Mouse (Mus musculus) intestine, postnatal 0 days (tissue): ENCODE results near the gene Ccdc107. TPM values are rescaled to one million over a fixed set of nuclear protein-coding genes. Genes with fewer than 3 reads are reported as not detected.
A peak's percentile ranks its signal among the peaks of the same experiment; 100 is the strongest.

Source experiments
- ATAC-seq: fragments of 200-750 bp; cut with Nextera tagmentation; 2 replicates; pipeline ENCODE4 v1.8.0; 2017; ENCODE audit warnings: mild to moderate bottlenecking, moderate TSS enrichment, moderate library complexity
- H3K27ac ChIP-seq: fragments of 300-500 bp; sonication (generic); 2 replicates; pipeline ENCODE4 v1.5.1; 2014; ENCODE audit warnings: mild to moderate bottlenecking, low read depth, low read length, moderate library complexity
- H3K27me3 ChIP-seq: fragments of 300-500 bp; sonication (generic); replicated peaks from 2 replicates; pipeline ENCODE4 v1.6.1; 2014; ENCODE audit warnings: low read length, mixed read lengths; ENCODE audit not compliant: control insufficient read depth, insufficient read depth
- H3K36me3 ChIP-seq: fragments of 300-500 bp; sonication (generic); 2 replicates; pipeline ENCODE4 v1.6.1; 2014; ENCODE audit warnings: mild to moderate bottlenecking, moderate library complexity; ENCODE audit not compliant: control insufficient read depth, insufficient read depth
- H3K4me1 ChIP-seq: fragments of 300-500 bp; sonication (generic); replicated peaks from 2 replicates; pipeline ENCODE4 v1.6.1; 2014; ENCODE audit warnings: antibody characterized with exemption, low read length, mixed read lengths; ENCODE audit not compliant: control insufficient read depth, insufficient read depth
- H3K4me2 ChIP-seq: fragments of 300-500 bp; sonication (generic); replicated peaks from 2 replicates; pipeline ENCODE4 v1.6.1; 2014; ENCODE audit warnings: low read depth, mild to moderate bottlenecking, moderate library complexity
- H3K4me3 ChIP-seq: fragments of 300-500 bp; sonication (generic); 2 replicates; pipeline ENCODE4 v1.5.1; 2014; ENCODE audit warnings: low read depth, low read length
- H3K9ac ChIP-seq: fragments of 300-500 bp; sonication (generic); 2 replicates; pipeline ENCODE4 v1.6.1; 2014; ENCODE audit warnings: mild to moderate bottlenecking, low read depth, low read length
- H3K9me3 ChIP-seq: fragments of 300-500 bp; sonication (generic); 2 replicates; pipeline ENCODE4 v1.6.1; 2016; ENCODE audit warnings: mixed run types; ENCODE audit not compliant: control insufficient read depth
- CTCF ChIP-seq: sonication (generic); IDR thresholded peaks from 2 replicates; pipeline ENCODE4 v1.5.1; 2016; ENCODE audit warnings: low read depth, mild to moderate bottlenecking, control low read depth, antibody characterized with exemption, moderate library complexity
- WGBS: fragments of 180-500 bp; shearing (Covaris S2); extraction: QIAGEN DNeasy Blood & Tissue Kit; methylation state at CpG from one replicate; pipeline ENCODE4 v1.1.7; 2014; 5-methylcytosine and 5-hydroxymethylcytosine counted together
- polyA plus RNA-seq: library from polyadenylated mRNA; unstranded; fragments of >200 nt; fragmentation: Nextera tagmentation; extraction: Ambion mirVana; gene quantifications from 2 replicates; pipeline ENCODE4 v1.2.1, GENCODE M21; 2015

Ccdc107 gene
- polyA plus RNA-seq, 1 experiment from 2014 or later = 79.8 TPM

DNA sequence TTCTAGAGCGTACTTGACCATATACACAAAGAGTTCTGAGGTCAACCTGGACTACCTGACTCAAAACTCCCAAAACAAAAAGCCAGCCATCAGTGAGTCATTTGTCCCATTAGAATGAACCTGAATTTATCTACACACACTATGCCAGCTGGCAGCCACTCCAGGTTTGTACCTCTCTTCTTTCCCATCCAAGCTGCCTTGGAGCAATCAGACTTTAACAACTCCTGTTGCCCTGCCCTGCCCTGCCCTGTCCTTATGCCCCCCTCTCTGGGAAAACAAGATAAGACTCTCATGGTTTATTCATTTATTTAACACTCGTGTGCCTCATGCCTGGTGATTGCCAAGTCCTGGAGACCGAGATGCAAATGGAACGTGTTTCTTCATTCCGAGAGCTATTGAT, 1.9 kb upstream of the Ccdc107 start:
- H3K4me2 ChIP-seq = no peak overlapping the region
- no peak overlapping the region for H3K4me3 ChIP-seq
- 55% methylated on average over 5 of the region's 5 CpGs for WGBS
- no peaks in the 10 kb centered on the region for H3K27me3 ChIP-seq
- no peak overlapping the region; the same call in 1 of the 2 replicates for H3K27ac ChIP-seq
- no peak overlapping the region for H3K9ac ChIP-seq
- H3K4me1 ChIP-seq = peaks cover 3% of the 10 kb centered on the region; the same call in 1 of the 2 replicates
- TF ChIP-seq CTCF = no peak
- no peaks in the 10 kb centered on the region; the same call in 1 of the 2 replicates for H3K36me3 ChIP-seq
- ATAC-seq = peak; percentile 40
- H3K9me3 ChIP-seq = no peaks in the 10 kb centered on the region

DNA sequence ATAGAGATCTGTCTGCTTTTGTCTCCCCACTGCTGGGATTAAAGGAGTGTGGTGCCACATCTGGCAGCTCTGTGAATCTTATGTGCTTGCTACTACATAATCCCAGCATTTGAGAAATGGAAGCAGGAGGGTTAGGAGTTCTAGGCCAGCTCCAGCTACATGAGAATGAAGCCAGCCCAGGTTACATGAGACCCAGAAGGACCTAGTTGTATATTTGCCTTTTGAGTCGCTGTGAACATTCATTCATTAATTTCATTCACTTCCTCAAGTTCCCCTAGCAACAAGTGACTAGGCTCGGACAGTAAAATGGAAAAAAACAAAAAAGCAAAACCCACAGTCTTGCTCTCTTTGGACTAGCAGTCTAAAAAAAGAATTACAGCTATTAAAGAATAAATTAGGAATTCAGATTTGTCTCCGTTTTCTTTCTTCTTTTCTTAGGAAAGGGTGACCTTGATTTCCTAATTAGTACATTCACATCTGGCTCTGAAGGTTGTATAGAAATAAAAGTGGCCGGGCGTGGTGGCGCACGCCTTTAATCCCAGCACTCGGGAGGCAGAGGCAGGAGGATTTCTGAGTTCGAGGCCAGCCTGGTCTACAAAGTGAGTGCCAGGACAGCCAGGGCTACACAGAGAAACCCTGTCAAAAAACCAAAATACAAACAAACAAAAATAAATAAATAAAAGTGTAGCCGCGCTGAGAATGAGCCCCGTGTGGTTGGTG, 439 bp upstream of the Ccdc107 start:
- Histone ChIP-seq H3K27me3 (no peaks in the 10 kb centered on the region), H3K9me3 (no peaks in the 10 kb centered on the region), H3K4me2 (peak overlapping the region; percentile 82), H3K27ac (peak overlapping the region; percentile 72; the same call in 1 of the 2 replicates), H3K9ac (no peak overlapping the region), H3K4me3 (peak overlapping the region; percentile 70), H3K4me1 (peaks cover 3% of the 10 kb centered on the region; the same call in 1 of the 2 replicates), H3K36me3 (no peaks in the 10 kb centered on the region; the same call in 1 of the 2 replicates)
- ATAC-seq = no peak
- TF ChIP-seq CTCF = no peak
- WGBS = 32% methylated on average over 12 of the region's 12 CpGs

DNA sequence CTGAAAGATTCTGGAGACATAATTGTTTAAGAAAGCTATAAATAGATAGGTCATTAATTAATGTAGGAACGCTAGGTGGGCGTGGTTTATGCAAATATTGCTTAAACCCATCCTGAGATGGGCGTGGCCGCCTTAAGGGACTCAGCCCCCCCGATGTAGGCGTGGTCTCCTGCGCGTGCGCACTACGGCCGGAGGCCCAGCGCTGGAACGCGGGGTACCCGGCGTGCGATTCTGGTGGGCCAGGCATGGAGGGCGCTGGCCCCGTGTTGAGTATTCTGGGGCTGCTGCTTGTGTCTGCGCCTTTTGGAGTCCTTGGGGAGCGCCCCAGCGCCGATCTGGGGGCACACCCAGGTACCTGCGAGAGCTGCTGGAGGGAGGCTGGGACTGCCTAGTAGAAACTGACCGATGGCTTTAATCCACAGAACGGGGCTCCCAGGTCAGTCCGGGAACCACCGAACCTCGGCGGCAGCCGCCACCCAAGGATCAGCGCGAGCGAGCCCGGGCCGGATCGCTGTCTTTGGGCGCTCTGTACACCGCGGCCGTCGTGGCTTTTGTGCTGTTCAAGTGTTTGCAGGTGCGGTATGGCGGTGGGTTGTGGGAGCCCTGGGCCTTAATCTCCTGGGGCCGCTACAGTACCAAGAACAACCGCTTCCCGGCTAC, 616 bp downstream of the Ccdc107 start:
- Histone ChIP-seq H3K27ac (peak overlapping the region; percentile 72), H3K4me1 (peaks cover 3% of the 10 kb centered on the region; the same call in 1 of the 2 replicates), H3K4me2 (peak overlapping the region; percentile 82), H3K9ac (peak overlapping the region; percentile 65), H3K4me3 (peak overlapping the region; percentile 70), H3K27me3 (no peaks in the 10 kb centered on the region), H3K36me3 (peaks cover 6% of the 10 kb centered on the region; the same call in 1 of the 2 replicates), H3K9me3 (no peaks in the 10 kb centered on the region)
- peak; percentile 45; the same call in 1 of the 2 replicates for TF ChIP-seq CTCF
- under 1% methylated on average over 47 of the region's 47 CpGs for WGBS
- peak; percentile 84 for ATAC-seq

DNA sequence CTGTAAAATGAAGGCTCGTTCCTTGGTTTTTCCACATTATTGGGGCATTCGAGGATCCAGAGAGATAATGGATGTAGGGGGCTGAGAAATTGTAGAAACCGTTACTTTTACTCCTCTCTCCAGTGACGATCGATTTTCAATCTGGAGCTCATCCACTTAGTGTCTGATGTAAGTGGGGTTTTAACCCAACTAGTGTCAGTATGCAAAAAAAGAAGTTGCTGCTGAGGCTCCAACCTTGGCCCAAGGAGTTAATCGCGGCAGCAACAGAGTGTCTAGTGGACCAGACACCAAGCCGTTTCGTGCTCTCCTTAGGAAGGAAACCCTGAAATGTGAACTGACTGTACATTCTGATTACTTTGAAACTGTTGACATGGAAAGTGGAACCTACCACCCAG, 1.1 kb downstream of the Ccdc107 start:
- Histone ChIP-seq H3K4me1 (peaks cover 3% of the 10 kb centered on the region; the same call in 1 of the 2 replicates), H3K9ac (peak overlapping the region; percentile 65), H3K27ac (peak overlapping the region; percentile 71), H3K9me3 (no peaks in the 10 kb centered on the region), H3K4me2 (peak overlapping the region; percentile 82), H3K36me3 (peaks cover 6% of the 10 kb centered on the region; the same call in 1 of the 2 replicates), H3K4me3 (peak overlapping the region; percentile 70), H3K27me3 (no peaks in the 10 kb centered on the region)
- no peak for ATAC-seq
- WGBS = 1% methylated on average over 9 of the region's 9 CpGs
- TF ChIP-seq CTCF = no peak

DNA sequence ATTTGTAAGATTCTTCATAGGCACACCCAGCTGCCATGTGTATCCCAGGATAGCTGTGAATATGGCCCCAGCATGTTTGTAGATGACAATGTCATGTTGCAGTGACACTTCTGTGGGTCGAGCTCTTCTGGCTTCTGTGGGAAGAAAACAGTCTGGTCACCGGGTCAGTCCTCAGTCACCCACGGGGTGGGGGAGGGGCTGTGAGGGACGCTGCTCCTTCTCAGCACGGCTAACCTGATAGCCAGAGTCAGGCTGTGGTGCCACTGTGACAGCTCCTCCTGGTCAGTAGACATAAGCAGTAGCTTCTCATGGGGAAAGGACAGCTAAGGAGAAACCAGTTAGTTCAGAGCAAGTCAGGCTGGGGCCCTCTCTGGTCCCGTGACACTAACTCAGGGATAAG, 3.9 kb downstream of the Ccdc107 start:
- peaks cover 6% of the 10 kb centered on the region; the same call in 1 of the 2 replicates for H3K36me3 ChIP-seq
- no peaks in the 10 kb centered on the region for H3K9me3 ChIP-seq
- no peak overlapping the region for H3K9ac ChIP-seq
- 68% methylated on average over 6 of the region's 6 CpGs for whole genome bisulfite sequencing
- no peaks in the 10 kb centered on the region for H3K27me3 ChIP-seq
- no peak overlapping the region for H3K4me3 ChIP-seq
- ATAC-seq = no peak
- no peak for TF ChIP-seq CTCF
- H3K4me2 ChIP-seq = no peak overlapping the region
- H3K27ac ChIP-seq = no peak overlapping the region
- H3K4me1 ChIP-seq = peaks cover 3% of the 10 kb centered on the region; the same call in 1 of the 2 replicates

DNA sequence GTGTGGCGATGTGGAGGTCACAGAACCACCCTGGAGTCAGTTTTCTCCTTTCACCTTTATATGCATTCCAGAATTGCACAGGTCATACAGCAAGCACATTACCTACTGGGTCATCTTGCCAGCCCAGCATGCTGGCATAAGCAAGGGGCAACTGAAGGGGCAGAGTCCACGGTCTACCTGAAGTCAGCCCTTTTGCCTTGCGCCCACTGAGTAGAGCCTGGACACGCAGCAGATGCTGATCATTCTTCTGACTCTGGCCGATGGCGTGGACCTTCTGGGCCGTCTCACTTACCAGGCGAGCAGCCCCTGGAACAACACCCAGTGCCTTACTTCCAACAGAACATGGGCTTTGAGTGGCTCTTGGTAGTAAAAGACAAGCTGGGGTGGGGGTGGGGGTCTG, 4.7 kb downstream of the Ccdc107 start:
- H3K9me3 ChIP-seq = no peaks in the 10 kb centered on the region
- ATAC-seq = no peak
- peaks cover 3% of the 10 kb centered on the region; the same call in 1 of the 2 replicates for H3K4me1 ChIP-seq
- H3K36me3 ChIP-seq = peaks cover 6% of the 10 kb centered on the region; the same call in 1 of the 2 replicates
- TF ChIP-seq CTCF = no peak
- H3K4me3 ChIP-seq = no peak overlapping the region
- 92% methylated on average over 8 of the region's 8 CpGs for WGBS
- H3K9ac ChIP-seq = no peak overlapping the region
- no peak overlapping the region for H3K27ac ChIP-seq
- H3K4me2 ChIP-seq = no peak overlapping the region
- no peaks in the 10 kb centered on the region for H3K27me3 ChIP-seq
